Mouse (Mus musculus) midbrain, embryonic 11.5 days (tissue): ENCODE data around the gene Actrt2. TPM values are rescaled to one million over a fixed set of nuclear protein-coding genes. Genes with fewer than 3 reads are reported as not detected.

Source experiments
- ATAC-seq: fragments of 200-750 bp; cut with Nextera tagmentation; 2 replicates; pipeline ENCODE4 v1.8.0; 2017; ENCODE audit warnings: moderate TSS enrichment, moderate library complexity; ENCODE audit not compliant: low FRiP score
- DNase-seq: peaks from one replicate; pipeline ENCODE4 v3.0.0; 2015; ENCODE audit warnings: low spot score; ENCODE audit errors: missing footprints
- H3K27ac ChIP-seq: fragments of 300-500 bp; sonication (generic); 2 replicates; pipeline ENCODE4 v1.5.1; 2014; ENCODE audit warnings: low read depth, low read length
- H3K27me3 ChIP-seq: fragments of 300-500 bp; sonication (generic); 2 replicates; pipeline ENCODE4 v1.6.1; 2014; ENCODE audit warnings: mild to moderate bottlenecking, low read length, moderate library complexity, mixed read lengths; ENCODE audit not compliant: control insufficient read depth, insufficient read depth
- H3K36me3 ChIP-seq: fragments of 300-500 bp; sonication (generic); 2 replicates; pipeline ENCODE4 v1.6.1; 2014; ENCODE audit warnings: mild to moderate bottlenecking, low read length, moderate library complexity, mixed read lengths; ENCODE audit not compliant: control insufficient read depth, insufficient read depth
- H3K4me1 ChIP-seq: fragments of 300-500 bp; sonication (generic); 2 replicates; pipeline ENCODE4 v1.6.1; 2014; ENCODE audit warnings: low read length; ENCODE audit not compliant: control insufficient read depth, insufficient read depth
- H3K4me2 ChIP-seq: fragments of 300-500 bp; sonication (generic); 2 replicates; pipeline ENCODE4 v1.6.1; 2014; ENCODE audit warnings: mild to moderate bottlenecking, moderate library complexity
- H3K4me3 ChIP-seq: fragments of 300-500 bp; sonication (generic); 2 replicates; pipeline ENCODE4 v1.5.1; 2014; ENCODE audit warnings: low read depth, low read length
- H3K9ac ChIP-seq: fragments of 300-500 bp; sonication (generic); 2 replicates; pipeline ENCODE4 v1.6.1; 2014; ENCODE audit warnings: low read length
- H3K9me3 ChIP-seq: fragments of 300-500 bp; sonication (generic); 2 replicates; pipeline ENCODE4 v1.6.1; 2016; ENCODE audit warnings: low read length; ENCODE audit not compliant: control insufficient read depth
- WGBS: fragments of 180-500 bp; shearing (Covaris S2); extraction: QIAGEN DNeasy Blood & Tissue Kit; methylation state at CpG from one replicate; pipeline ENCODE4 v1.1.7; 2014; 5-methylcytosine and 5-hydroxymethylcytosine counted together
- polyA plus RNA-seq: library from polyadenylated mRNA; unstranded; fragments of >200 nt; fragmentation: Nextera tagmentation; extraction: Ambion mirVana; gene quantifications from 2 replicates; pipeline ENCODE4 v1.2.1, GENCODE M21; 2014

Gene Actrt2
- polyA plus RNA-seq, 1 experiment from 2014 or later, result not detected

- peaks cover 93% of the 10 kb centered on the region for H3K27me3 ChIP-seq
- peak overlapping the region; percentile 84 for H3K9ac ChIP-seq
- H3K9me3 ChIP-seq, result no peaks in the 10 kb centered on the region
- 1% methylated on average over 55 of the region's 73 CpGs for WGBS
- H3K4me1 ChIP-seq, result peaks cover 34% of the 10 kb centered on the region
- H3K27ac ChIP-seq, result no peak overlapping the region
- DNase-seq (peak; percentile 95), ATAC-seq (no peak)
- peak overlapping the region; percentile 58 for H3K4me3 ChIP-seq
- peak overlapping the region; percentile 90 for H3K4me2 ChIP-seq
- no peaks in the 10 kb centered on the region for H3K36me3 ChIP-seq
These were observed 30.0 kb downstream of the Actrt2 start for GRCm38 (mm10) chr4:154637468-154638319.

GRCm38 (mm10) chr4:154636721-154637311, 30.9 kb downstream of the Actrt2 start, which contains the start of gene Prdm16:
Gene Prdm16, minus strand, starts transcription at chr4:154636873.
- peaks cover 91% of the 10 kb centered on the region for H3K27me3 ChIP-seq
- no peaks in the 10 kb centered on the region for H3K9me3 ChIP-seq
- peak within 1 kb of the TSS; percentile 90 for H3K4me2 ChIP-seq
- H3K4me3 ChIP-seq, result peak within 1 kb of the TSS; percentile 58
- ATAC-seq (peak; percentile 10), DNase-seq (peak; percentile 97)
- WGBS, result under 1% methylated on average over 46 of the region's 47 CpGs
- peak within 1 kb of the TSS; percentile 84 for H3K9ac ChIP-seq
- peaks cover 34% of the 10 kb centered on the region for H3K4me1 ChIP-seq
- H3K27ac ChIP-seq, result peak within 1 kb of the TSS; percentile 61
- H3K36me3 ChIP-seq, result no peaks in the 10 kb centered on the region

- ATAC-seq (peak; percentile 83), DNase-seq (no peak)
- WGBS, result 0% methylated on average over 26 of the region's 30 CpGs
- Histone ChIP-seq H3K9ac (peak overlapping the region; percentile 84), H3K4me3 (peak overlapping the region; percentile 58), H3K9me3 (no peaks in the 10 kb centered on the region), H3K27ac (peak overlapping the region; percentile 61), H3K36me3 (no peaks in the 10 kb centered on the region), H3K27me3 (peaks cover 89% of the 10 kb centered on the region), H3K4me1 (peaks cover 33% of the 10 kb centered on the region), H3K4me2 (peak overlapping the region; percentile 90)
These were observed 31.6 kb downstream of the Actrt2 start for GRCm38 (mm10) chr4:154636053-154636433.

GRCm38 (mm10) chr4:154635241-154636052, 32.2 kb downstream of the Actrt2 start:
- ATAC-seq, result peak; percentile 68
- H3K27ac ChIP-seq, result peak overlapping the region; percentile 61
- peak overlapping the region; percentile 84 for H3K9ac ChIP-seq
- H3K4me3 ChIP-seq, result peak overlapping the region; percentile 58
- H3K27me3 ChIP-seq, result peaks cover 87% of the 10 kb centered on the region
- peak overlapping the region; percentile 90 for H3K4me2 ChIP-seq
- DNase-seq, result peak; percentile 98
- no peaks in the 10 kb centered on the region for H3K9me3 ChIP-seq
- no peaks in the 10 kb centered on the region for H3K36me3 ChIP-seq
- under 1% methylated on average over 94 of the region's 94 CpGs for WGBS
- peaks cover 32% of the 10 kb centered on the region for H3K4me1 ChIP-seq

- H3K36me3 ChIP-seq, result no peaks in the 10 kb centered on the region
- H3K4me2 ChIP-seq, result peak overlapping the region; percentile 90
- H3K9me3 ChIP-seq, result no peaks in the 10 kb centered on the region
- ATAC-seq, result no peak
- DNase-seq, result peak; percentile 98
- H3K27ac ChIP-seq, result no peak overlapping the region
- H3K9ac ChIP-seq, result peak overlapping the region; percentile 84
- peaks cover 80% of the 10 kb centered on the region for H3K27me3 ChIP-seq
- H3K4me1 ChIP-seq, result peaks cover 32% of the 10 kb centered on the region
- 4% methylated on average over 44 of the region's 44 CpGs for WGBS
- H3K4me3 ChIP-seq, result peak overlapping the region; percentile 58
These were observed 33.0 kb downstream of the Actrt2 start for GRCm38 (mm10) chr4:154634470-154635240.

- peaks cover 79% of the 10 kb centered on the region for H3K27me3 ChIP-seq
- ATAC-seq (no peak), DNase-seq (peak; percentile 93)
- no peaks in the 10 kb centered on the region for H3K9me3 ChIP-seq
- 29% methylated on average over 3 of the region's 3 CpGs for WGBS
- no peaks in the 10 kb centered on the region for H3K36me3 ChIP-seq
- no peak overlapping the region for H3K27ac ChIP-seq
- H3K4me1 ChIP-seq, result peaks cover 29% of the 10 kb centered on the region
- peak overlapping the region; percentile 58 for H3K4me3 ChIP-seq
- no peak overlapping the region for H3K9ac ChIP-seq
- peak overlapping the region; percentile 90 for H3K4me2 ChIP-seq
These were observed 33.7 kb downstream of the Actrt2 start for GRCm38 (mm10) chr4:154634001-154634400.

- Histone ChIP-seq H3K4me1 (peaks cover 29% of the 10 kb centered on the region), H3K9me3 (no peaks in the 10 kb centered on the region), H3K27me3 (peaks cover 71% of the 10 kb centered on the region), H3K27ac (no peak overlapping the region), H3K36me3 (no peaks in the 10 kb centered on the region), H3K4me3 (peak overlapping the region; percentile 3; the same call in 1 of the 2 replicates), H3K4me2 (peak overlapping the region; percentile 90), H3K9ac (no peak overlapping the region)
- WGBS, result 28% methylated on average over 14 of the region's 14 CpGs
- no peak for ATAC-seq
- peak; percentile 91 for DNase-seq
These were observed 34.6 kb downstream of the Actrt2 start for GRCm38 (mm10) chr4:154632800-154633764.
